Mouse (Mus musculus): Measurements from ENCODE around the gene Samm50.
A peak's percentile ranks its signal among the peaks of the same experiment; 100 is the strongest.

Samm50 gene

GRCm38 (mm10) chr15:84235646-84236045 is 43.6 kb downstream of the Samm50 start:
- DNase-seq (ENCODE audit: low spot score in 2 of 2), result no peak

GRCm38 (mm10) chr15:84238552-84238951 is 46.5 kb downstream of the Samm50 start:
- DNase-seq (ENCODE audit: low spot score in 2 of 2), result no peak

GRCm38 (mm10) chr15:84238991-84239401 is 47.0 kb downstream of the Samm50 start:
- DNase-seq (ENCODE audit: low spot score in 2 of 2), result no peak

GRCm38 (mm10) chr15:84241520-84241919 is 49.5 kb downstream of the Samm50 start:
- no peak for DNase-seq (ENCODE audit: low spot score in 2 of 2)

- no peak for DNase-seq (ENCODE audit: low spot score in 2 of 2)
These were observed 53.1 kb downstream of the Samm50 start for GRCm38 (mm10) chr15:84245104-84245503.

GRCm38 (mm10) chr15:84246195-84246594 is 54.2 kb downstream of the Samm50 start:
- DNase-seq (ENCODE audit: low spot score in 2 of 2), result no peak

GRCm38 (mm10) chr15:84247309-84247708 is 55.3 kb downstream of the Samm50 start:
- DNase-seq (ENCODE audit: low spot score in 2 of 2), result no peak

GRCm38 (mm10) chr15:84251227-84251626 is 59.2 kb downstream of the Samm50 start:
- no peak for DNase-seq (ENCODE audit: low spot score in 2 of 2)

GRCm38 (mm10) chr15:84252645-84253044 is 60.6 kb downstream of the Samm50 start:
- DNase-seq (ENCODE audit: low spot score in 2 of 2), result no peak

GRCm38 (mm10) chr15:84253757-84254156 is 61.7 kb downstream of the Samm50 start:
- DNase-seq (ENCODE audit: low spot score in 2 of 2), result no peak

- DNase-seq (ENCODE audit: low spot score in 2 of 2), result no peak
These were observed 62.3 kb downstream of the Samm50 start for GRCm38 (mm10) chr15:84254387-84254786.

GRCm38 (mm10) chr15:84256254-84256850 is 64.3 kb downstream of the Samm50 start:
- no peak for DNase-seq (ENCODE audit: low spot score in 2 of 2)

GRCm38 (mm10) chr15:84256864-84257263 is 64.8 kb downstream of the Samm50 start:
- DNase-seq (ENCODE audit: low spot score in 2 of 2), result no peak

- DNase-seq (ENCODE audit: low spot score in 2 of 2), result no peak
These were observed 66.7 kb downstream of the Samm50 start for GRCm38 (mm10) chr15:84258602-84259355.

- DNase-seq (ENCODE audit: low spot score in 2 of 2), result peak; percentile 22 to 66
These were observed 68.2 kb downstream of the Samm50 start for GRCm38 (mm10) chr15:84260123-84260822.

GRCm38 (mm10) chr15:84262630-84263029 is 70.6 kb downstream of the Samm50 start:
- DNase-seq (ENCODE audit: low spot score in 2 of 2), result no peak

GRCm38 (mm10) chr15:84263573-84263972 is 71.5 kb downstream of the Samm50 start:
- DNase-seq (ENCODE audit: low spot score in 2 of 2), result no peak

GRCm38 (mm10) chr15:84265141-84265540 is 73.1 kb downstream of the Samm50 start:
- DNase-seq (ENCODE audit: low spot score in 2 of 2), result no peak

- no peak for DNase-seq (ENCODE audit: low spot score in 2 of 2)
These were observed 74.2 kb downstream of the Samm50 start for GRCm38 (mm10) chr15:84266290-84266689.
